Mouse (Mus musculus) spleen, adult 12 weeks (tissue): Measurements from ENCODE around the gene Rnase11.
A peak's percentile ranks its signal among the peaks of the same experiment; 100 is the strongest.
"Not testable (repeated sequence)": the region's sequence is repeated elsewhere in the genome, so short reads cannot be mapped to it uniquely, and the experiment has no call there.

Experiments used
- DNase-seq: peaks from one replicate; pipeline ENCODE4 v3.0.0; 2022; ENCODE audit warnings: low spot score

Rnase11 gene

DNA sequence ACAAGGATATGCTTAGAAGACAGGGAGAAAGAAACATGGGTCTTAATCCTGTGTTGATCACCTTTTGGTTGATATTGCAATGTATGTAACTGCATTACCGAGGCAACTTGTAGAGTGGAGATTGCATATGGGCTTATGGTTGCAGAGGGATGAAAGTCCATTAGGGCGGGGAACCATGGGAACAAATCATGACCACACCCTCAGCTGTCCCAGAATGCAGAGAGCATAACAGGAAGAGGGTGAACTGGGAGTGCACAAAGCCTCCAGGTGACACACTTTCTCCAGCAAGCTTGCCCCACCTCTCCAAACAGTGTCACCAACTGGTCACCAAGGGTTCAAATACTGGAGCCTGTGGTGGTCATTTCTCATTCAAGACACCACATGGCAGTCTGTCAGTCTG, 31.1 kb upstream of the Rnase11 start:
- DNase-seq: no peak

GRCm38 (mm10) chr14:51079180-51079579, 29.2 kb upstream of the Rnase11 start:
- DNase-seq: no peak

- DNase-seq: no peak
Observed at GRCm38 (mm10) chr14:51074335-51074734, 24.4 kb upstream of the Rnase11 start, which contains the start of gene Olfr750. TSS of gene Olfr750 (minus strand) at chr14:51074435.

DNA sequence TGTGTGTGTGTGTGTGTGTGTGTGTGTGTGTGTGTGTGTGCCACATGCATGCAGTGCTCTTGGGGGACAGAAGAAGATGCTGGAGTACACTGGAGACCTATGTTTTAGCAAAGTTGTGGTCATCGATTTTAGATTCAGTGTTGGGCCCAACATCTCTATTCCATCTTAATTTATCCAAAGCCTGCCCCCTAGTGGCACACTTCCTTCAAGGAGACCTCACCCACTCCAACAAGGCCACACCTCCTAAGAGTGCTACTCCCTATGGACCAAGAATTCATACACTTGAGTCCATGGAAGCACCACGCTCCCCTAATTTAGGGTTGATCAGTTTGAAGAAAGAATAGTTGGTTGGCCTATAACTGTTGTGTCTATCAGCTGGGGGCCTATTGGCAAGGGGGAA, 19.7 kb upstream of the Rnase11 start:
- peak; percentile 27 for DNase-seq

- no peak for DNase-seq
Observed at GRCm38 (mm10) chr14:51068956-51069355, 19.0 kb upstream of the Rnase11 start.

- no peak for DNase-seq
Observed at GRCm38 (mm10) chr14:51060761-51061160, 10.8 kb upstream of the Rnase11 start.

DNA sequence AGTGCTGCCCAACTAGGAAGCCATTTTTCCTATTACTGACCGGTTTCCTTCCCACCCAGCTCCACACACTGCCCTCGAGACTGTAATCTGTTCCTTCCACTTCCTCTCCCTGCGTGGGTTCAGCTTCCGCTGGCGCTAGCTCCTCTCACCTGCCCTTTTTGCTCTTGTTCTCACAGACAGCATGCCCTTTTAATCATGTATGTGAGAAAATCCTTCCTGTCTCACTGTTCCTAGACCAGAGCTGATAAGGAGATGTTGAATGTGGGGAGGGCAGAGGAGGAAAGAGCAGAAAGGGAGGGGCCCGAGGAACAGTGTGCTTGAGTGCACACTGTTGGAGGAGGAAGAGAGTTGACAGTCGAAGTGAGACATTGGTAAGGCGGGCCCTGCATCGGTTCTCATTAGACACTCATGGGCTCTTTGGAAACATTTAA, 7.5 kb upstream of the Rnase11 start, which contains the start of gene Rnase12:
Rnase12 (minus strand) TSS at position 261 of the 431 bp plus-strand sequence.
- no peak for DNase-seq

DNA sequence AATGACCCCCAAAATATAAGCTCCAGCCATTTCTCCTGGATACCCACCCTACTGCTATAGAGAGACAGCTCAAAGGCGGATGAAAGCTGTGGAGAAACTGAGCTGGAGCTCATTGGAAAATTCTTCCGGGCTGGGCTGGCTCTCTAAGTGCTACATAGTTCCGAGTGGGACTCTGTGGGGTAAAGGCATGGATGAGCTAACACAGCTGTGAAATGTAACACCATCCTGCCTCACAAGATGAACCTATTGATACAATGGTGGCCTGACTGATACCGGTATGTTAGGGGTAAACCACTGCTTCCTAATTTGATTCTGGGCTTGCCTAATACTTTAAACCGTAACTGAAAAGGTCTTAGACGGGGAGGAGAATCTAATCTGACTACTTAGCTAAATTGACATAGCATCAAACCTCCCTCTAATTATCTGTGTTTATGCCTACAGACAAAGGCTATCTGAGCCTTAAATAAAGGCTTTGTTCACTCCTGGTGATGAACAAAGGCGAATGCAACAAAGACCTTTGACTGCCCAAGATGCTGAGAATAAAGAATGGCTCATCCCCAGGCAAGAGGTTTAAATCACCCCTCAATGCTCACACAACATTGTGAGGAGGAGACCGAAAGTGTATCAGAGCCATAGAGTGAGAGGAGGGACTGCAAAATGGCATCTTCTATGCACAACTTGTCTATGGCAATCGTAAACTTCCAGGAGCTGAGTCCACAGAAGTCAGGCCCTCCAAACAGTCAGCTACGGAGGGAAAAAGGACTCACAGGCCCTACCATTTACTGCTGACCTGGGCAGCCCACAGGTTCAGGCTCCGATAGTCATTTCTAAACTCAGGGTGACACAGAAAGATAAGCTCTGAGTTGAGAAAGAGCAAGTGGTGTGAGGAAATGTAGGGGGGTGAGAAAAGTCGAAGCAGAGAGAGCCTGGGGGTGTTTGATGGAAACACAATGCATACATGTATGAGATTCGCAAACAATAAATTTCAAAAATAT, 4.6 kb upstream of the Rnase11 start:
- no peak for DNase-seq

- no peak for DNase-seq
Observed at GRCm38 (mm10) chr14:51053176-51053575, 3.2 kb upstream of the Rnase11 start.

DNA sequence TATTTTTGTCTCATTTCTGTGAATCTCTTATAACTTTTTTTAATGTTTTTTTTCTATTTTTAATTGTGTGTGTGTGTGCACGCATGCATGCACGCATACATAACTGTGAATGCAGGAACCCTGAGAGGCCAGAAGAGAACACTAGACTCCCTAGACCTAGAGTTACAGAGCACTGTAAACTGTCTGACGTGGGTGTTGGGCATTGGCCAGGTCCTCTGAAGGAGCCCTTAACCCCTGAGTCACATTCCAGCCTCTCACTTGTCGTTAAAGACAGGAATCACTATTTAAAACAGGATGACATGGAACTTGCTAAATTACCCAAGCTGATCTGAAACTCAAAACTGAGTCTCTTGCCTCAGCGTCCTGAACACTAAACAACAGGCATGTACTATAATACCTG, 2.0 kb upstream of the Rnase11 start:
- DNase-seq: no peak

GRCm38 (mm10) chr14:51047846-51048245, 2.1 kb downstream of the Rnase11 start:
- no peak for DNase-seq

GRCm38 (mm10) chr14:51041769-51042168, 8.2 kb downstream of the Rnase11 start, which contains the start of gene Rnase9:
TSS of gene Rnase9 (minus strand) at chr14:51041869.
- no peak for DNase-seq

GRCm38 (mm10) chr14:51036214-51036613, 13.7 kb downstream of the Rnase11 start:
- no peak for DNase-seq

DNA sequence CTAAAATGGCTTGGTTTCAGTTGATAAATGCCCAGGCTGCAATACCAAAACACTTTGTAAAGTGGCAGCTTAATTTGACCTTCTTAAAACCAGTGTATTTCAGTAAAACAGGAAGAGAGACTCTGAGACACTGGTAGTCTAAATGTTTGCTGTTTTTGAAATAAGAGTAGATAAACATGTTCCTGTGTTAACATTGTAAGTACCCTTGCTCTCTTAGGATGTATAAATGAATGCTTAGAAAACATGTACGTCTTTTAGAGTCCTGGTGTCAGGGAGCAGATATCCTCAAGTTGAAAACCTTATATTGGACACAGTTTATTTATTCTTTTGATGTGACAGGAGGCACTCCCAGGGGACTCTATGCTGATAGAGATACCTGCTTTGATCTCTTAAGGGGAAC, 14.8 kb downstream of the Rnase11 start:
- no peak for DNase-seq

- no peak for DNase-seq
Observed at GRCm38 (mm10) chr14:51027387-51028155, 22.4 kb downstream of the Rnase11 start.

DNA sequence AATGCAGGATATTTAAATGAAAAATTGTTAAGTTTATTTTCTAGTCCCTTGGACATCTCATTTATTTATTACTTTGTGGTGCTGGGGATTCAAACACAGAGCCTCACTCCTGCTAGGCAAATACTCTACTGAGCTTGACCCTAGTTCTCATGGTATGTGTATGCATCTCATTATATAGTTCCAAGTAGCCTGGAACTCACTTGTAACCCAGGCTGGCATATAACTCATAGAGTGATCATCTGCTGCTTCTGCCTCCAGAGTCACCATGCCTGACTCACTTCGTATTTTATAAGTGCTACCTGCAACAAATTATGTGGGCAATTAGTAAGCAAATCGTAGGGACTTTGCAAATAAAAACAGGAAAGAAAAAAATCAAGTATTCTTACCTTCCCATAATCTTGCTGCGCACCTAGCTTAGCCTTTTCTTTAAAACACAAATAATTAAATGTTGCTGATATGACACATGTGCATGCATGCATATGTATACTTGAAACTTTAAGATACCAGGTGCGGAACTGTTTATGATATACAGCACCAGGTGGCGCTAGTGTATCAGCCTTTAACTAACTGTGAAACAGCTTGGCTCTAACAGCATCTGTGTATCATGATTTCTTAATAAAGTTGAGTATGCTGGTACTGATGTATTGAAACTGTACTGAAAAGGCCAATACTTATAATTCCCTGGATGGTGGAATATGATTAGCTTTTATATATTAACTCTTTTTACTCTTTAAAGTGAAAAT, 23.4 kb downstream of the Rnase11 start:
- DNase-seq: peak; percentile 38

- DNase-seq: no peak
Observed at GRCm38 (mm10) chr14:51024820-51025219, 25.1 kb downstream of the Rnase11 start.

DNA sequence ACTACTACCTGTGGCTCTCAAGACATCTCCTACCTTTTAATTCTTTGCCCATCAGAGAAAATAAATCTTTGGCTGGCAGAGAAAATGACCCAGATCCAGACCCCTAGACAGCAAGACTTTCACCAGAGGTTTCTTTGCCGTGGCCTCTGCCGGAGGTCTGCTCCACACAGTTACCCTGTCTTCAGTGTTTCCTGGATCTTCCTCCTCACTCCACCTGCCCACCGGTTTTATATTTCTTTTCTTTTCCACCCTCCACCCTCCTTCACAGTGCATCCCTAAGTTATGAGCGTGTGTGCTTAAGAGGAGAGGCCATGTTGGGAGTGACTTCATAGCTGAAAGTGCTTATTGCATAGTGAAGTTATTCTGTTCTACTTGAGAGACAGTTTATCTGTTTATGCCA, 26.5 kb downstream of the Rnase11 start:
- no peak for DNase-seq

DNA sequence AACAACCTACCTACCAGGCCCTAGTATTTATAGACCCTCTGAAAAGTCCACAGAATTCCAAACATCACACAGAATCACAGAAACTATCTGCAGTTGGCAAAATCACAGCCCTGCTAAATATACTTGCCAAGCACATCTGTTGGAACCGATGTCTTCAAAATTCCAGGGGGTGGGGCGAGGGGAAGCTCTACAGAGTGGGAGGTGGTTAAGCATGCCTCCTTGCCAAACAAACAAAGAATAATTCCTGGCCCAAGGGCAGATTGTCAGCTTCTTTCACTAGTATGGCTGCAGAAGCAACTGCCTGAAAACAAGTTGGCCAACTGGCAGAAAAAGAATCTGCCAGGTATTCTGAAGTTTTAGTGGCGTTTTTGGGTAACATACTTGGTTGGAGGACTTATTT, 32.7 kb downstream of the Rnase11 start:
- no peak for DNase-seq

DNA sequence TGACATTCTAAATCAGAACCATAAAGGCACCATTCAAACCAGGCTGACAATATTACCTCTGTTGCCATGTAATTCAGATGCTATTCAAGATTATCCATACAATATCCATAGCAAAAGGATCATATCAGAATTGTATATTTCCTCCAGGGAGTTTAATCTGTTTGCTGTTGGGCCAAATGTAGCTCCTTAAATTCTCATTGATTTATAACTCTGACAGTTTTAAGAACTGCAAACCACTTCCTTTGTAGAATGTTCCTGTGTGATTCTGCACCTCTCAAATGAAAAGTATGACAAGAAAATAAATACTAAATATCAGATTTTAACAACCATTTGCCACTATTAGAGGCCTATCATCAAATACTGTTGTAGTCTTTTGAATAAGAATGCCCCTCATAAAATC, 34.2 kb downstream of the Rnase11 start:
- DNase-seq: no peak

DNA sequence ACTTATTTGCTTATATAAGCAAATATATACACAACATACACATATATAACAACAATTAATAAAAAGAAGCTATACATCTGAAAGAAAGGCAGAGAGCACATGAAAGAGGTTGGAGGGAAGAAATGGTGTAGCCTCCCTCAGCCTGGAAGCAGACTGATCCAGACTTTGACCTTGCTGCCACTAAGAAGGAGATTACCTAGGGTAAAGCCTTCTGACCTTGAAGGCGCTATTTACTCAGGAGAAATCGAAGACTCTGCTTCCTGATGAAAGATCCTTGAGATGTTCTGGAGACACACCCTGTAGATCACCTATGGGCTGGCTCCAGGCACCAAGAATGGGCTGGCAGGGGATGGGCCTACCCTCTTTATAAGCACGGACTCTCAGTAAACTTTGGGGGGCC, 35.2 kb downstream of the Rnase11 start:
- DNase-seq: not testable (repeated sequence)

- DNase-seq: no peak
Observed at GRCm38 (mm10) chr14:51009572-51009971, 40.4 kb downstream of the Rnase11 start.
